Mouse (Mus musculus): ENCODE measurements around the gene P2rx3. TPM values are rescaled to one million over a fixed set of nuclear protein-coding genes. Genes with fewer than 3 reads are reported as not detected.

The P2rx3 gene
- polyA plus RNA-seq, 1 experiment from 2014 or later, result 1.9 TPM

GRCm38 (mm10) chr2:84958588-84959264 lies 78.5 kb downstream of the P2rx3 start:
- ATAC-seq (replicated peaks; ENCODE audit: low FRiP score) (no peak), DNase-seq (ENCODE audit: low spot score) (no peak)
- Histone ChIP-seq H3K36me3 (ENCODE audit: control insufficient read depth, insufficient read depth, low read length) (no peaks in the 10 kb centered on the region), H3K27ac (ENCODE audit: low read depth, low read length) (no peak overlapping the region), H3K4me1 (replicated peaks; ENCODE audit: control insufficient read depth, insufficient read depth, low read length) (no peaks in the 10 kb centered on the region), H3K4me3 (ENCODE audit: low read depth, low read length) (no peak overlapping the region), H3K4me2 (ENCODE audit: low read depth, low read length, severe bottlenecking) (no peak overlapping the region), H3K9ac (ENCODE audit: low read length) (no peak overlapping the region), H3K27me3 (ENCODE audit: control insufficient read depth, insufficient read depth, low read length) (no peaks in the 10 kb centered on the region), H3K9me3 (ENCODE audit: control insufficient read depth, low read length) (no peaks in the 10 kb centered on the region)
- WGBS, result 89% methylated on average over 11 of the region's 11 CpGs

- H3K9me3 ChIP-seq (ENCODE audit: control insufficient read depth, low read length), result no peaks in the 10 kb centered on the region
- no peak overlapping the region for H3K27ac ChIP-seq (ENCODE audit: low read depth, low read length)
- H3K4me2 ChIP-seq (ENCODE audit: low read depth, low read length, severe bottlenecking), result no peak overlapping the region
- H3K9ac ChIP-seq (ENCODE audit: low read length), result no peak overlapping the region
- WGBS, result 59% methylated on average over 5 of the region's 5 CpGs
- DNase-seq (ENCODE audit: low spot score) (peak; percentile 69), ATAC-seq (replicated peaks; ENCODE audit: low FRiP score) (0 out of 2 replicates have a peak, but pooled peaks have one; percentile 18)
- no peaks in the 10 kb centered on the region for H3K27me3 ChIP-seq (ENCODE audit: control insufficient read depth, insufficient read depth, low read length)
- H3K4me1 ChIP-seq (replicated peaks; ENCODE audit: control insufficient read depth, insufficient read depth, low read length), result no peaks in the 10 kb centered on the region
- no peak overlapping the region for H3K4me3 ChIP-seq (ENCODE audit: low read depth, low read length)
- no peaks in the 10 kb centered on the region for H3K36me3 ChIP-seq (ENCODE audit: control insufficient read depth, insufficient read depth, low read length)
Measured at GRCm38 (mm10) chr2:84956274-84956673, 81.0 kb downstream of the P2rx3 start.

GRCm38 (mm10) chr2:84955435-84955834 lies 81.8 kb downstream of the P2rx3 start:
- Histone ChIP-seq H3K27me3 (ENCODE audit: control insufficient read depth, insufficient read depth, low read length) (no peaks in the 10 kb centered on the region), H3K4me2 (ENCODE audit: low read depth, low read length, severe bottlenecking) (no peak overlapping the region), H3K4me1 (replicated peaks; ENCODE audit: control insufficient read depth, insufficient read depth, low read length) (no peaks in the 10 kb centered on the region), H3K27ac (ENCODE audit: low read depth, low read length) (no peak overlapping the region), H3K36me3 (ENCODE audit: control insufficient read depth, insufficient read depth, low read length) (no peaks in the 10 kb centered on the region), H3K9ac (ENCODE audit: low read length) (no peak overlapping the region), H3K4me3 (ENCODE audit: low read depth, low read length) (no peak overlapping the region), H3K9me3 (ENCODE audit: control insufficient read depth, low read length) (no peaks in the 10 kb centered on the region)
- WGBS, result 88% methylated on average over 9 of the region's 9 CpGs
- no peak for ATAC-seq (replicated peaks; ENCODE audit: low FRiP score)
- no peak for DNase-seq (ENCODE audit: low spot score)

- Histone ChIP-seq H3K27ac (ENCODE audit: low read depth, low read length) (no peak overlapping the region), H3K4me3 (ENCODE audit: low read depth, low read length) (no peak overlapping the region), H3K36me3 (ENCODE audit: control insufficient read depth, insufficient read depth, low read length) (no peaks in the 10 kb centered on the region), H3K9ac (ENCODE audit: low read length) (no peak overlapping the region), H3K27me3 (ENCODE audit: control insufficient read depth, insufficient read depth, low read length) (no peaks in the 10 kb centered on the region), H3K9me3 (ENCODE audit: control insufficient read depth, low read length) (no peaks in the 10 kb centered on the region), H3K4me2 (ENCODE audit: low read depth, low read length, severe bottlenecking) (no peak overlapping the region), H3K4me1 (replicated peaks; ENCODE audit: control insufficient read depth, insufficient read depth, low read length) (no peaks in the 10 kb centered on the region)
- ATAC-seq (replicated peaks; ENCODE audit: low FRiP score) (no peak), DNase-seq (ENCODE audit: low spot score) (no peak)
- WGBS, result 93% methylated on average over 4 of the region's 4 CpGs
Measured at GRCm38 (mm10) chr2:84952693-84953092, 84.6 kb downstream of the P2rx3 start.

- DNase-seq (ENCODE audit: low spot score) (no peak), ATAC-seq (replicated peaks; ENCODE audit: low FRiP score) (no peak)
- Histone ChIP-seq H3K4me3 (ENCODE audit: low read depth, low read length) (no peak overlapping the region), H3K36me3 (ENCODE audit: control insufficient read depth, insufficient read depth, low read length) (no peaks in the 10 kb centered on the region), H3K27me3 (ENCODE audit: control insufficient read depth, insufficient read depth, low read length) (no peaks in the 10 kb centered on the region), H3K27ac (ENCODE audit: low read depth, low read length) (no peak overlapping the region), H3K9ac (ENCODE audit: low read length) (no peak overlapping the region), H3K4me1 (replicated peaks; ENCODE audit: control insufficient read depth, insufficient read depth, low read length) (no peaks in the 10 kb centered on the region), H3K9me3 (ENCODE audit: control insufficient read depth, low read length) (no peaks in the 10 kb centered on the region), H3K4me2 (ENCODE audit: low read depth, low read length, severe bottlenecking) (no peak overlapping the region)
- 97% methylated on average over 1 of the region's 1 CpGs for WGBS
Measured at GRCm38 (mm10) chr2:84952251-84952650, 85.0 kb downstream of the P2rx3 start.

- no peaks in the 10 kb centered on the region for H3K27me3 ChIP-seq (ENCODE audit: control insufficient read depth, insufficient read depth, low read length)
- H3K9ac ChIP-seq (ENCODE audit: low read length), result no peak overlapping the region
- 92% methylated on average over 8 of the region's 8 CpGs for WGBS
- no peak overlapping the region for H3K27ac ChIP-seq (ENCODE audit: low read depth, low read length)
- no peak overlapping the region for H3K4me2 ChIP-seq (ENCODE audit: low read depth, low read length, severe bottlenecking)
- H3K4me3 ChIP-seq (ENCODE audit: low read depth, low read length), result no peak overlapping the region
- DNase-seq (ENCODE audit: low spot score), result no peak
- no peaks in the 10 kb centered on the region for H3K4me1 ChIP-seq (replicated peaks; ENCODE audit: control insufficient read depth, insufficient read depth, low read length)
- no peaks in the 10 kb centered on the region for H3K36me3 ChIP-seq (ENCODE audit: control insufficient read depth, insufficient read depth, low read length)
- no peaks in the 10 kb centered on the region for H3K9me3 ChIP-seq (ENCODE audit: control insufficient read depth, low read length)
- no peak for ATAC-seq (replicated peaks; ENCODE audit: low FRiP score)
Measured at GRCm38 (mm10) chr2:84951027-84951426, 86.2 kb downstream of the P2rx3 start.

GRCm38 (mm10) chr2:84948721-84949120 lies 88.5 kb downstream of the P2rx3 start:
- no peaks in the 10 kb centered on the region for H3K9me3 ChIP-seq (ENCODE audit: control insufficient read depth, low read length)
- no peak overlapping the region for H3K27ac ChIP-seq (ENCODE audit: low read depth, low read length)
- H3K36me3 ChIP-seq (ENCODE audit: control insufficient read depth, insufficient read depth, low read length), result no peaks in the 10 kb centered on the region
- WGBS, result 86% methylated on average over 2 of the region's 2 CpGs
- H3K4me3 ChIP-seq (ENCODE audit: low read depth, low read length), result no peak overlapping the region
- no peak for DNase-seq (ENCODE audit: low spot score)
- H3K9ac ChIP-seq (ENCODE audit: low read length), result no peak overlapping the region
- no peak overlapping the region for H3K4me2 ChIP-seq (ENCODE audit: low read depth, low read length, severe bottlenecking)
- no peak for ATAC-seq (replicated peaks; ENCODE audit: low FRiP score)
- H3K4me1 ChIP-seq (replicated peaks; ENCODE audit: control insufficient read depth, insufficient read depth, low read length), result no peaks in the 10 kb centered on the region
- H3K27me3 ChIP-seq (ENCODE audit: control insufficient read depth, insufficient read depth, low read length), result no peaks in the 10 kb centered on the region

Other genes starting within 250 kb of the P2rx3 start
- gene Ube2l6, start 238.6 kb downstream of the P2rx3 start, polyA plus RNA-seq (2014; fragmentation: Nextera tagmentation; extraction: Ambion mirVana), result 36.6 and 38.4 TPM in 2 replicates
- not detected in 2 replicates for gene Smtnl1, start 214.8 kb downstream of the P2rx3 start, polyA plus RNA-seq (2014; fragmentation: Nextera tagmentation; extraction: Ambion mirVana)
- 43.0 and 43.4 TPM in 2 replicates for gene Timm10, start 210.5 kb downstream of the P2rx3 start, polyA plus RNA-seq (2014; fragmentation: Nextera tagmentation; extraction: Ambion mirVana)
- gene Slc43a1, start 198.6 kb downstream of the P2rx3 start, polyA plus RNA-seq (2014; fragmentation: Nextera tagmentation; extraction: Ambion mirVana), result 22.0 and 27.5 TPM in 2 replicates
- 5.2 and 6.5 TPM in 2 replicates for gene Rtn4rl2, start 150.8 kb downstream of the P2rx3 start, polyA plus RNA-seq (2014; fragmentation: Nextera tagmentation; extraction: Ambion mirVana)
- 18.0 and 18.2 TPM in 2 replicates for gene Slc43a3, start 100.9 kb downstream of the P2rx3 start, polyA plus RNA-seq (2014; fragmentation: Nextera tagmentation; extraction: Ambion mirVana)
- gene Prg2, start 57.0 kb downstream of the P2rx3 start, polyA plus RNA-seq (2014; fragmentation: Nextera tagmentation; extraction: Ambion mirVana), result not detected in 2 replicates
- gene Prg3, start 49.2 kb downstream of the P2rx3 start, polyA plus RNA-seq (2014; fragmentation: Nextera tagmentation; extraction: Ambion mirVana), result not detected in 2 replicates
- 375 and 413 TPM in 2 replicates for gene Ssrp1, start 228 bp downstream of the P2rx3 start, polyA plus RNA-seq (2014; fragmentation: Nextera tagmentation; extraction: Ambion mirVana)
- 10.0 and 10.2 TPM in 2 replicates for gene Tnks1bp1, start 10.6 kb upstream of the P2rx3 start, polyA plus RNA-seq (2014; fragmentation: Nextera tagmentation; extraction: Ambion mirVana)
- gene Aplnr, start 98.8 kb upstream of the P2rx3 start, polyA plus RNA-seq (2014; fragmentation: Nextera tagmentation; extraction: Ambion mirVana), result 30.0 and 34.1 TPM in 2 replicates
- gene Lrrc55, start 159.7 kb upstream of the P2rx3 start, polyA plus RNA-seq (2014; fragmentation: Nextera tagmentation; extraction: Ambion mirVana), result 0.81 and 0.87 TPM in 2 replicates

Data from forebrain, embryonic 11.5 days (tissue).